Mouse (Mus musculus): ENCODE measurements around the gene Adprhl2.
A peak's percentile ranks its signal among the peaks of the same experiment; 100 is the strongest.

The Adprhl2 gene

GRCm38 (mm10) chr4:126321111-126321853, at the start of gene Adprhl2:
TSS of gene Adprhl2 (minus strand) at chr4:126321703.
- DNase-seq: peak; percentile 100

- no peak for DNase-seq
Measured at GRCm38 (mm10) chr4:126360069-126360468, 38.6 kb upstream of the Adprhl2 start.

GRCm38 (mm10) chr4:126343451-126343850, 21.9 kb upstream of the Adprhl2 start:
- no peak for DNase-seq

DNA sequence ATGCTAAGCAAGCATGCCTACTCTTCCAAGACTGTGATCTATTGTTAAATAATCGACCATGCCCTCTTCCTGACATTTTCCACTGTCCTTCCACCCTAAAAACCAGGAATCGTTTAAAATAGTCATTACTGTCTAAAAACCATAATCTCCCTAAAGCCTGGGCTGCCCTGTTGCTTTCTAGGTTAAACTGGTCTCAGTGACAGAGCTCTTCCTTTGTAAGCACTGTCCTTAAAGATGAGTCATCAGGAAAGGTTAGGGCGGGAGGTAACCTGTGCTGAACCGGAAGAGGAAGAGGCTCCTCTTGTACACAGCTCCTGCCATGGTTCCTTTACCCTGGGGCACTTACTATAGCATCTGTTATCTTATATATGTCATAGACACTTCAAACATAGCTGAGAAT, 18.0 kb upstream of the Adprhl2 start:
- no peak for DNase-seq

- DNase-seq: peak; percentile 41
Measured at GRCm38 (mm10) chr4:126332358-126332757, 10.9 kb upstream of the Adprhl2 start.

- DNase-seq: no peak
Measured at GRCm38 (mm10) chr4:126331751-126332150, 10.2 kb upstream of the Adprhl2 start.

GRCm38 (mm10) chr4:126330295-126330694, 8.8 kb upstream of the Adprhl2 start:
- no peak for DNase-seq

DNA sequence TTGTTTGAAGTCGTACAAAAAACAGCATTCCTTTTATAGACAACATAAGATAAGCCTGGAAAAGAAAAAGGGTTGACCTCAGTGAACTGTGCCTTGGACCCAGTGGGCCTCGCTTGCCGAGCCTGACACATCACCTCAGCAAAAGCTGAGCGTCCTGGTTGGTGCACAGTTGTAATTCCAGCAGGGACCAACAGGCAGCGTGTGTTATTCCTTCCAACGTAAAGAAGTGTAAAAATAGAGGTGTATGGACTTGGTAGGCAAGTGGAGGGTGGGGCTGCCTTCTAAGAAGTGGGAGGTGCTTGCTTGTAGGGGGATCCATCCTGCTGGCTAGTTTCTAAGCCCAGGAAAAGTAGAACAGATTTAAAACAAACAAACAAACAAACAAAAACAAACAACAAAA, 4.5 kb upstream of the Adprhl2 start:
- DNase-seq: no peak

- DNase-seq: no peak
Measured at GRCm38 (mm10) chr4:126325281-126325861, 3.9 kb upstream of the Adprhl2 start, which contains the start of gene Tekt2. TSS of gene Tekt2 (minus strand) at chr4:126325688.

DNA sequence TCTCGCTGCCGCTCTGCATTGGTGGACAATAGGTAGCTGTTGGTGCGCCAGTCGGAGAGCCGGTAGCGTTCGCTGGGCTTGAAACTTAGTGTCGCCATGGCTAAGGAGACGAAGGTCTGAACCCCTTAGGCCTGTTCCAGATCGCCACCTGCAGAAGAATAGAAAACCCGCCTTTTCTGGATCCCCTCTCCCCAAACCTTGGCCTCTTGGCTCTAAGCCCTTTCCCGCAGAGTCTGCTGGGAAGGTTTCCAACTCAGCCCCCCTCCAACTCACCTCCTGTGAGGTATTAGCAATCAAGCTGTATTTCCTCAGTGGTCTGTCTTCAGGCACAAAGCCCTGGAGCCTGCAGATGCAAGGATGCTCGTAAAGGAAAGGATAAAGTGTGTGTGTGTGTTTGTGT, 3.4 kb upstream of the Adprhl2 start:
- no peak for DNase-seq

DNA sequence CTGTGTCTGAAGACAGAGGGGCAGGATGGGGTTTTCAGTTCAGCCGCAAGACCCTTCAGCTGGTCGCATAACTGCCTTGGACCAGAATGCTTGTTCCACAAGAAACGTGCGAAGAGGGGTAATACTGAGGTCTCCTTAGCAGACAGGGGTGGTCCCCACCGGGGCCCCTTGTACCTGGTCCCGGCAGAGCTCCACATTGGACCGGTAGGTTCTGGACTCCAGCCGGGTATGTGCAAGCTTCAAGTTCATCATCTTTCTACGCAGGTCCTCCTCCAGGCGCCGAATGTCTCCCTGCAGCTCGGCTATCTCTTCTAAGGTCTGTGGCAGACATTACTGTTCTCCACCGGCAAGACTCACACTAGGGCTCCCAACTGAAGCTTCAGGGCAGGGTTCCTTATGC, 1.1 kb upstream of the Adprhl2 start:
- no peak for DNase-seq

DNA sequence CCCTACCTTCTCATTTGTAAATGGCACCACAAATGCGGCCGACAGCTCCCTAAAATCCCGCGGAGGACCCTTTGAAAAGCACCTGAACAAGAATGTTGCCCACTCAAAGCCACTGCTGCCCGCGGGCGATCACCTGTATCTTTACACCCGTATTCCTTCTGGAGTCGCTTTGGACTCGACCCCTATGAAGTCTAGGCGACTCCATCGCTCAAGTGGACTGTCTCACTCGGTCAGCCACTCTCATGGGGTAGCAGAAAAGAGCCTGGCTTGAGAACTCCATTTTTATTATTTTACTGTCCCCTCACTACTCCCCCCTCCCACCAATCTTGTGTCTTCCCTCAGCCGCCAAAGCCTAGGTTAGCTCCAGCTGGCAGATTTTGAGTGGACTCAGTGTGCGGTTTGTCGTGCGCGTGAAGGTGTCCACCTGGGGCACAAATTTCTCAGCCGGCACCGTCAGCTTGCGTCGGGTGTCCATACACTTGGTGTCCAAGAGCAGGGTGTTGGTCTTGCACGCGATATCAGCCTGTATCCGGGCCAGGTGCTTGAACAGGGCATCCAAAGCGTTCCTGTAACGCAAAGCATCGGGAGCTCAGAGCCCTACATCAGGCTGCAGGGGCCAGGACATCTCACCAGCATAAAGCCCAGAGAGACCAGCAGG, 480 bp upstream of the Adprhl2 start:
- DNase-seq: no peak

- no peak for DNase-seq
Measured at GRCm38 (mm10) chr4:126319806-126320205, 1.7 kb downstream of the Adprhl2 start.

DNA sequence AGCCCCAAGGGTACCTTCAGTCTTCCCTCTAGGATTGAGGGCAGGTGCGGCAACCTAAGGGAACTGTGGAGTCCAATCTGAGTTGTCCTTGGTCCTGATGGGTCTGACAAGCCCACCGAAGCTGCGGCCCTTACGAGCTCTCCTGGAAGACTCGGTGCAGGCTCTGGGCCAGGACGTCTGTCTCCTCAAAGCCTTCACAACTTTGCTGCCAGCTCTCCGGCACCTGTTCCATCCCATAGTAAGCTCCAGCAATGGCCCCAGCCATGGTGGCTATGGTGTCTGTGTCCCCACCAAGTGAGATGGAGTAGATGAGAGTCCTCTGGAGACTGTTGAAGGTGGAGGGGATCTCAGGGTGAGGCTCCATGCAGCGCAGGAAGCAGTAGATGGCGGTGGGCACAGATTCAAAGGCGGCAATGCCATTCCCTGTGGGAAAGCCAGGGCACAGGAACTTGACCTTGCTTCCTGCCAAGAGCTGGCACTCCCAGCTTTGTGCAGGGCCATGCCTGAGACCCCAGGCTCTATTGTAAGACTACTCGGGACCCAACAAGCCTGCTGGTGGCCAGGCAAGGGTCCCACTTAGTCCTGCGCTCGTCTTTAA, 5.0 kb downstream of the Adprhl2 start:
- no peak for DNase-seq

GRCm38 (mm10) chr4:126315931-126316330, 5.6 kb downstream of the Adprhl2 start:
- no peak for DNase-seq

DNA sequence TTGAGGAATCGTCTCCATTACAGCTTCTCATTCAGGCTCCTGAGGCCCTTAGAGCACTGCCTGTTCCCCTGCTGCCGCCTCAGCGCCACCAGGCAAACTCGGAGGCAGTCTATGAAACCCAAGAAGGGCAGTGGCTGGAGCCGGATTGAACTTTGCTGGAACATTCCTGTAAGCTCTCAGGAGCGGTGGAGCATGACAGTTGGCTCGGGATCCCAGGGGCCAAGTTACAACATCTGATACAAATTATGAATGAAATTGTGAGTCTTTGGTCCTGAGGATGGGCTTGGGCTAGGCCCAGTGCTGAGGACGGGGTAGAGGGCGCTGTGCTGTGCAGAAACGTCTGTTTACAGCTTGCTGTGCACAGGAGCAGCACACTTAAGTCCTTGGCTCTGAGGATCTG, 7.1 kb downstream of the Adprhl2 start:
- no peak for DNase-seq

- DNase-seq: no peak
Measured at GRCm38 (mm10) chr4:126313202-126313601, 8.3 kb downstream of the Adprhl2 start.

DNA sequence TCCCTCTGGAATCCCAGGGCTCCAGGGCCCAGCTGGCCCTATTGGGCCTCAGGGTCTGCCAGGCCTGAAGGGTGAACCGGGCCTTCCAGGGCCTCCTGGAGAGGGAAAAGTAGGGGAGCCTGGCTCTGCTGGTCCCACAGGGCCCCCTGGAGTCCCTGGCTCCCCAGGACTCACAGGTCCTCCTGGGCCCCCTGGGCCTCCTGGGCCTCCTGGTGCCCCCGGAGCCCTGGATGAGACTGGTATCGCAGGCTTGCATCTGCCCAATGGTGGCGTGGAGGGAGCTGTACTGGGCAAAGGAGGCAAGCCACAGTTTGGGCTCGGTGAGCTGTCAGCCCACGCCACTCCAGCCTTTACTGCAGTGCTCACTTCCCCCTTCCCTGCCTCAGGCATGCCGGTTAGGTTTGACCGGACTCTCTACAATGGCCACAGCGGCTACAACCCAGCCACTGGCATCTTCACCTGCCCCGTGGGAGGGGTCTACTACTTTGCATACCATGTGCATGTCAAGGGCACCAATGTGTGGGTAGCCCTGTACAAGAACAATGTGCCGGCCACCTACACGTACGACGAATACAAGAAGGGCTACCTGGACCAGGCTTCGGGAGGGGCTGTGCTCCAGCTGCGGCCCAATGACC, 9.8 kb downstream of the Adprhl2 start:
- DNase-seq: no peak

- no peak for DNase-seq
Measured at GRCm38 (mm10) chr4:126310344-126310743, 11.2 kb downstream of the Adprhl2 start.

GRCm38 (mm10) chr4:126309922-126310309, 11.6 kb downstream of the Adprhl2 start:
- DNase-seq: peak; percentile 86

- peak; percentile 45 for DNase-seq
Measured at GRCm38 (mm10) chr4:126309211-126309921, 12.1 kb downstream of the Adprhl2 start.

DNA sequence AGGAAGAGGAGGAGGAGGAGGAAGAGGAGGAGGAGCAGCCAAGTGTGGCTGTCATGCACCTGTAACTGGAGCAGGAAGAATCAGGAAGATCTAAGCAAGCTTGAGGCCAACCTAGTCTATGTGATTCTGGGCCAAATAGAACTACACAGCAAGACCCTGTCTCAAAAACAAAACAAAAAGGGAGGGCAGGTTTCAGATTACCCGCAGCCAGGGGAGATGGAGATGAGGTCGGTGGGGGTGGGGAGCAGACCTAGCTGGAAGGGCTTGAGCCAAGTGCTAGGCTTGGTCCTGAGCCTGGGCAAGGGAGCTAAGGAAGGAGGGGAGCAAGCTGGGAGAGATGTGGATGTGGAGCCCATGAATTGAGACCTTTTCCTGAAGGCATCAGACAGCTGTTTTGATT, 14.7 kb downstream of the Adprhl2 start:
- DNase-seq: no peak

GRCm38 (mm10) chr4:126306058-126306457, 15.4 kb downstream of the Adprhl2 start:
- DNase-seq: no peak

All from thymus, postnatal 14 days (tissue).